Mouse (Mus musculus): ENCODE data around the gene Zan. TPM values are rescaled to one million over a fixed set of nuclear protein-coding genes. Genes with fewer than 3 reads are reported as not detected.

The Zan gene
- total RNA-seq, 2 experiments from 2014 or later = 0.16 to 0.32 TPM

GRCm38 (mm10) chr5:137339290-137339979 lies 137.4 kb downstream of the Zan start:
- intact Hi-C loops (cut with DNase I) = no loop called here
- peak in 1 of 2 experiments; percentile 15 for DNase-seq (ENCODE audit: low spot score in 2 of 2)

DNA sequence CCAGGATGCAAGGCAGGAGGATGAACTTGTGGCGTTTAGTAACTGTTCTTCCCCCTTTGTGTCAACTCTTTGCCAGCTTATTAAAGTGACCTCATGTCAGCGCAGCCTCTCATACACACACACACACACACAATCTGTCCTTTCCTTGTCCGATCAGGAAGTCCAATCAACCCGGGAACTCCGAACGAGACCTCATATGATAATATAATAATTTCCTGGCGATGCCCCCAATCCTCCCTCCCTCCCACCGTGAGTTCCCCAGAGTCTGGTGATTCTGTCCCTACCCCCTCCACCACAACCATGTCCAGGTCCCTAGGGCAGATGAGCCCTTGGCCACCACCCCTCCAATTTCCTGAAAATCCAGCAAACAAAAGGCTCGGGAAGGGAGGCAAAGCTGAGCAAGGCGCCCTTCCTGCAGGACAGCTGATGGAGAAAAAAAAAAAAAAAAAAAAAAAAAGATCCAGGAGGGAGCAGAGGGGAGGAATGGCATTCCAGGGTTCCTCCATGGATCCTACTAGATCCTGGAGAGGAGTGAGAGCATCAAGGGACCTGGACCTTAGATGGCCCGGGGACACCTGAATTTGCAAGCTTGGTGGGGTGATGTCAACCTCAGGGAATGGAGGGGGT lies 138.1 kb downstream of the Zan start:
- intact Hi-C loops (cut with DNase I) = no loop called here
- no peak for DNase-seq (ENCODE audit: low spot score in 2 of 2)

DNA sequence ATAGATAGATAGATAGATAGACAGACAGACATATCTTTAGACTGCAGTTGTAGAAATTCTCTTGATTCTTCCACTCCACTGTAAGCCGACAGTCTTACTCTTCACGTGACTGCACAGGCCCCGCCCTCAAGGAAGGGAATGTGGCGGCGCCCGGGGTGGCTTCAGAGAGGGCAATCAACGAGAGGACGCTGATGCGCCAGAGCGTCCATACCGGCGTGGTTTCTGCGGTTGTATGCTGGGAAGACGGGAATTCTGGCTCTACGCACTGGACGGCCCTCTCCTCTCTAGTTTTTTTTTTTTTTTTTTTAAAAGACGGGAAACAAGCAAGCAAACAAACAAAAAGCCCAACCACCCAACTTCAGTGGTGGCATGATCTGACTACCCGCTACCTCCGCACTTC lies 138.6 kb downstream of the Zan start:
- peak; percentile 89 to 95 for DNase-seq (ENCODE audit: low spot score in 2 of 2)
- intact Hi-C loops (cut with DNase I) = no loop called here

DNA sequence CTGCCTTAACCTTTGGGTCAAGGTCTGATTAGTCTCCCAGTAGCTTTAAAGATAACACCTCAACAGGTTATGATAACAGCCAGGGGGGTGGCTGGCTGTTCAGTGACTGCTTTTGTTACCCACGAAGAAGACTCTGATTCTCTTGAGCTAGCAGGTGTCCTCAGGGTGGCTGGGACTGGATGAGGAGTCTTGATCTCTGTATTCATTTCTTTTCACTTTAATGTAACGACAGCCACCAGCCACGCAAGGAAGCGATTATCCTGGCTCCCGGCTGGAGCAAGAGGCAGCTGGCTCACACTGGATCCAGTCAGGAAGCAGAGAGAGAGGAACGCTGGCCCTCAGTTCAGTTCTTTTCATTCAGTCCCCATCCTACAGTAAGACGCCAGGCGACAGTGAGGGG lies 139.7 kb downstream of the Zan start:
- no peak for DNase-seq (ENCODE audit: low spot score in 2 of 2)
- intact Hi-C loops (cut with DNase I) = no loop called here

- no peak for DNase-seq (ENCODE audit: low spot score in 2 of 2)
- intact Hi-C loops (cut with DNase I) = no loop called here
Measured at GRCm38 (mm10) chr5:137335066-137335465, 141.8 kb downstream of the Zan start.

- DNase-seq (ENCODE audit: low spot score in 2 of 2) = no peak
- intact Hi-C loops (cut with DNase I) = no loop called here
Measured at GRCm38 (mm10) chr5:137334317-137334716, 142.5 kb downstream of the Zan start.

- DNase-seq (ENCODE audit: low spot score in 2 of 2) = peak; percentile 93 to 94
- intact Hi-C loops (cut with DNase I) = loop anchor here (1.0 kb wide), 1 partner anchor 169 kb away; the partner anchor contains the start of gene Pop7
Measured at GRCm38 (mm10) chr5:137333512-137334174, 143.2 kb downstream of the Zan start, which contains the start of gene Slc12a9. Gene Slc12a9 (minus strand): TSS chr5:137333597.

DNA sequence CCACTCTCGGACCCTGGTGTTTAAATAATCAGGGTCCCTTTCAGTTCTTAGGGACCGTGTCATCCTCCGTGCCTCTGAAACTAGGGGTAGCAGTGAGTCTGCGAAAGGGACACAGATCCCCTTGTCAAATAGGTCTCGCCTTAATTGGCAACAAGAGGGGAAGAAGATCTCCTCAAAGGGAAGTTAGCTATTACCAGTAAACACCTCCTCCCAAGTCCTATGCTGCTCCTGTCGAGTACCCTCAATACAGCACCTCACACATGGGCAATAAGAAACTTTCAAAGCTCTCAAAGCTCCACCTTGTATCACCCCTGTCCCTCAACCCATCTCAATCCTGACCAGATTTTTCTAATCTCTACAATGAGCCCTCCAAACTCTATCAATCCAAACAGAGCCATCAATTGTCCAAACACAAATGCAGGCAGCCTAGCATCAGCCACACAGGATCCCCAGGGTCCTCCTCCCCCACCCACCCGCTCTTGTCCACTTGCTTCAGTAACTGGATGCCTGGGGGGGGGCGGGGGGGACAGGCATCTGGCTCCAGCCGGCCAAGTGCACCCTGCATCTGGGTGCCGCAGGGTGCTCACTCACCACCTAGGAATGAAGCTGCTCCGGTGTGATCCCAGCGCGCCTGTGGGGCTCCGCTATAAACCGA lies 143.9 kb downstream of the Zan start:
- intact Hi-C loops (cut with DNase I) = loop anchor here (1.0 kb wide), 1 partner anchor 169 kb away; the partner anchor contains the start of gene Pop7

DNA sequence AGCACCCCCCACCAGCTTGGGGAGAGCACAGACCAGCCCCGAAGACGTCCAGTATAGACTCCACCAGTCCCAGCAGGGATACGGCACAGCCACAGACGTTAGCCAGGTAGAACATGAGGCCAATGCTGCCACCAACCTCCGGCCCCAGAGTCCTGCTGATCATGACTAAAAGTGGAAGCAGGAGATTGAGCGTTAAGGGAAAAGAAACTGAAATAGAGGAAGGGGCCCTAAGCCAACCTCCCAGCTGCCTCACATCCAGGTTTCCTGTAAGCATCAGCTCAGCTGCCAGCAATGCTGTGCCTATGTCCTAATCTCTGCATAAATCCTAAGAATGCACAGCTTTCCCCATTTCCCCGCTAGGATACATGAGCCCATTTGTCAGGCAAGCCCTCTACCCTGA lies 146.0 kb downstream of the Zan start:
- intact Hi-C loops (cut with DNase I) = no loop called here
- DNase-seq (ENCODE audit: low spot score in 2 of 2) = no peak

More for the DNA sequence above, 143.9 kb downstream of the Zan start:
- no peak for DNase-seq (ENCODE audit: low spot score in 2 of 2)

Other genes starting within 250 kb of the Zan start
- 10 to 100 TPM; 54.9 to 63.3 TPM for gene Ache, start 189.5 kb downstream of the Zan start, total RNA-seq (2021)
- gene Ufsp1, start 182.4 kb downstream of the Zan start, total RNA-seq (2021) = 10 to 100 TPM in 1 of 2 experiments, 1 to 10 TPM in 1; 9.8 to 13.3 TPM
- gene Srrt, start 169.4 kb downstream of the Zan start, total RNA-seq (2021) = 100 to 1,000 TPM; 176 to 178 TPM
- gene Trip6, start 162.7 kb downstream of the Zan start, total RNA-seq (2021) = 1 to 10 TPM; 4.3 to 5.9 TPM
- gene Slc12a9, start 143.5 kb downstream of the Zan start, total RNA-seq (2021) = 10 to 100 TPM; 21.3 to 23.2 TPM
- 1 to 10 TPM; 5.2 to 5.5 TPM for gene Ephb4, start 127.0 kb downstream of the Zan start, total RNA-seq (2021)
- gene Pop7, start 25.5 kb upstream of the Zan start, total RNA-seq (2021) = 10 to 100 TPM; 30.2 to 37.0 TPM
- 10 to 100 TPM; 39.9 to 48.6 TPM for gene Gigyf1, start 41.5 kb upstream of the Zan start, total RNA-seq (2021)
- gene Epo, start 56.2 kb upstream of the Zan start, total RNA-seq (2021) = not detected
- 100 to 1,000 TPM; 662 to 684 TPM for gene Gnb2, start 56.4 kb upstream of the Zan start, total RNA-seq (2021)
- gene Actl6b, start 76.5 kb upstream of the Zan start, total RNA-seq (2021) = 100 to 1,000 TPM; 109 to 118 TPM
- 1 to 10 TPM; 8.1 to 8.9 TPM for gene Tfr2, start 92.8 kb upstream of the Zan start, total RNA-seq (2021)
- 10 to 100 TPM; 18.2 to 22.2 TPM for gene Mospd3, start 124.0 kb upstream of the Zan start, total RNA-seq (2021)
- 10 to 100 TPM; 12.1 to 13.7 TPM for gene Pcolce, start 136.7 kb upstream of the Zan start, total RNA-seq (2021)
- gene Fbxo24, start 151.9 kb upstream of the Zan start, total RNA-seq (2021) = under 1 TPM; 0.18 to 0.21 TPM
- gene Lrch4, start 152.1 kb upstream of the Zan start, total RNA-seq (2021) = 10 to 100 TPM; 12.2 to 13.5 TPM
- gene Gm20605, start 152.1 kb upstream of the Zan start, total RNA-seq (2021) = 10 to 100 TPM in 1 of 2 experiments, 1 to 10 TPM in 1; 9.2 to 11.8 TPM
- gene Sap25, start 164.3 kb upstream of the Zan start, total RNA-seq (2021) = 1 to 10 TPM; 2.3 to 4.7 TPM
- gene Irs3, start 168.7 kb upstream of the Zan start, total RNA-seq (2021) = under 1 TPM in 1 of 2 experiments, not detected in 1; 0.32 TPM
- 10 to 100 TPM; 40.0 to 43.9 TPM for gene Agfg2, start 207.7 kb upstream of the Zan start, total RNA-seq (2021)

All from left cerebral cortex, postnatal 25 days (tissue).